Mouse (Mus musculus) testis, adult 2 months (tissue): ENCODE results near the gene Ciz1. TPM values are rescaled to one million over a fixed set of nuclear protein-coding genes. Genes with fewer than 3 reads are reported as not detected.

ENCODE experiments used
- H3K27ac ChIP-seq: fragments of 200-500 bp; 2 replicates; pipeline ENCODE4 v1.5.1; 2012; ENCODE audit warnings: low read depth, low read length; ENCODE audit not compliant: control insufficient read depth, insufficient read depth
- H3K27me3 ChIP-seq: fragments of 200-500 bp; 2 replicates; pipeline ENCODE4 v1.6.1; 2012; ENCODE audit warnings: mild to moderate bottlenecking, low read length, moderate library complexity; ENCODE audit not compliant: control insufficient read depth, insufficient read depth
- H3K36me3 ChIP-seq: fragments of 200-500 bp; 2 replicates; pipeline ENCODE4 v1.6.1; 2012; ENCODE audit warnings: mild to moderate bottlenecking, low read length; ENCODE audit not compliant: control insufficient read depth, insufficient read depth
- H3K4me1 ChIP-seq: fragments of 200-500 bp; 2 replicates; pipeline ENCODE4 v1.6.1; 2012; ENCODE audit warnings: low read length; ENCODE audit not compliant: control insufficient read depth, insufficient read depth
- H3K4me3 ChIP-seq: fragments of 200-500 bp; 2 replicates; pipeline ENCODE4 v1.5.1; 2012; ENCODE audit warnings: low read depth, mild to moderate bottlenecking, low read length, moderate library complexity, mixed read lengths; ENCODE audit not compliant: control insufficient read depth
- CTCF ChIP-seq: fragments of 200-500 bp; IDR thresholded peaks from 2 replicates; pipeline ENCODE4 v1.5.1; 2012; ENCODE audit warnings: low read depth, mild to moderate bottlenecking, inconsistent platforms, low read length, moderate library complexity; ENCODE audit not compliant: control insufficient read depth, insufficient read depth, insufficient replicate concordance
- POLR2A ChIP-seq: fragments of 200-500 bp; IDR thresholded peaks from 2 replicates; pipeline ENCODE4 v1.6.1; 2012; ENCODE audit warnings: low read depth, mild to moderate bottlenecking, inconsistent platforms, low read length, moderate library complexity; ENCODE audit not compliant: control insufficient read depth
- polyA plus RNA-seq: library from polyadenylated mRNA; depleted of rRNA; stranded (reverse); fragments of >200 nt; gene quantifications from 2 replicates; pipeline ENCODE4 v1.2.3, GENCODE M21; 2012

Ciz1 gene
- polyA plus RNA-seq, 1 experiment, result 255 TPM

DNA sequence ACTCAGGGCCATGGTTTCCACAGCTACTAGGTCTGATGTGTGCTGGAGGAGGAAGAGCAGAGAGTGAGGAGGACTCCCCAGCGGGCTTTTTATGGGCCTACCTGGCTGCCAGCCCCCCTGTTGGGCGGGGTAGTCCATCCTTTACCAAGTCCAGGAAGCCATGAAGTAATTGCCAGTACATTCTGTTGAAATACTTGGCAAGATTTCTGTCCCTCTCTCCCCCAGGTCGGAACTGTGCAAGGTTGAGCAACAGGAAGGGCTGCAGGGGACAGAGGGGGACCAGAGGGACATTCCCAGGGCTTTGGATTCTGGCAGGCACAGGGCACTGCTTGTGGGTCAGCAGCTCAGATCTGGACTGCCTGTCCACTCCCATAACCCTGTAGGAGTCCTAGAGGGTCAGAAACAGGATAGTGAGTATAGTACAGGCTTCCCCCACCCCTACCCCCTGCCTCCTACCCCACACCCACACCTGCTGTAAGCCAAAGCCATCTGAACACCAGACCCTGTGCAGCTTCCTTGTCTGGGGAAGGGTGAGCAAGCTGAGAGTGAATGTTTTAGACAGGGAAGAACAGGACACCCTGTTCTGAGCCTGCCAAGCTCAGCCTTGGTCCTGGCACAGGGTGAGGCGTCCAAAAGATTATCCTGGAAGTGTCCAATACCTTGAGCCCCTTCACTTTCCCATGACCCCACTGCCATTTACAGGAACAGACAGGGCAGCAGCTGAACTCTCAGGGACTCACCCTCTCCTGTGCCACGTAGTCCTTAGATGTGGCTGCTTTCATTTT lies 35.8 kb downstream of the Ciz1 start, which contains the start of gene Lcn2:
Gene Lcn2 (minus strand): TSS at position 547 of the 785 bp plus-strand sequence.
- TF ChIP-seq POLR2A, result no peak
- no peak for TF ChIP-seq CTCF
- Histone ChIP-seq H3K4me3 (peak within 1 kb of the TSS; percentile 7; the same call in 1 of the 2 replicates), H3K27ac (peak within 1 kb of the TSS; percentile 75), H3K27me3 (no peaks in the 10 kb centered on the region), H3K4me1 (no peaks in the 10 kb centered on the region), H3K36me3 (no peaks in the 10 kb centered on the region)

DNA sequence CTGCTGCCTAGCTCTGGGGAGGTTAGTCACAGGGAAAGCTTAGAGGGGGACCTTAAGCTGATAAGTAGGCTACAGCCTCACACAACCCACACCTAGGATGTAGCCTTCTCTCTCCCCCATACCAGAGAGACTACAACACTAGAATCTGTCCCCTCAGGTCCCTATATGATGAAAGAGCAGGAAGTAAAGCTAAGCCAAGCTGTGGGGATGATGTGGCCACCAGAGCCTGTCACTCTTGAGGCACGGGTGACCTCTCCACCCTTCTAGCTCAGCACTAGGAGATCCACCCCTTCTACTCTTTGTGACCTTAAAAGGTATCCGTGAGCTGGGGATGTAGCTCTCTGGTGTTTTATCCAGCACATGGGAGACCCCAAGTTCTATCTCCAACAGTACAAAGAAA lies 37.0 kb downstream of the Ciz1 start:
- Histone ChIP-seq H3K27me3 (no peaks in the 10 kb centered on the region), H3K4me3 (no peak overlapping the region), H3K4me1 (no peaks in the 10 kb centered on the region), H3K27ac (0 out of 2 replicates have a peak overlapping the region, but pooled peaks have one; percentile 63), H3K36me3 (no peaks in the 10 kb centered on the region)
- no peak for TF ChIP-seq CTCF
- no peak for TF ChIP-seq POLR2A

DNA sequence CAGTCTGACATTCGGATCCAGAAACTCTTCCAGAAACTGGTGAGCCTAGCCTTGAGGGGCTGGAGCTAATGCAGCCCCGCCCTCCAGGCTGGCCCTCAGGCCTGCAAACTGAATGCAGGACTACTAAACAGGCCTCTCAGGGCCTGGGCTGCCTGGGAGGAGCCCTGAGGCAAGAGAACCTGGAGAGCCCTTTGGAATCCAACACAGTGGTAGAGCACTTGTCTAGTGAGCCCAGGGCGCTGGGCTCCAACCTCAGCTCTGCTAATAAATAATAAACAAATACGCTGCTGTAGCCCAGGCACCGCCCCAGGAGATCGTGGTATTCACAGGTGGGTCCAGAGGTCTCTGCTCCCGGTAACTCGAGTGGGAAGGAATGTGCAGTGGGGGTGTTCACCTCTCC lies 38.7 kb downstream of the Ciz1 start:
- Histone ChIP-seq H3K27ac (no peak overlapping the region), H3K4me3 (no peak overlapping the region), H3K27me3 (no peaks in the 10 kb centered on the region), H3K36me3 (no peaks in the 10 kb centered on the region), H3K4me1 (peaks cover 10% of the 10 kb centered on the region)
- TF ChIP-seq POLR2A, result no peak
- TF ChIP-seq CTCF, result no peak

DNA sequence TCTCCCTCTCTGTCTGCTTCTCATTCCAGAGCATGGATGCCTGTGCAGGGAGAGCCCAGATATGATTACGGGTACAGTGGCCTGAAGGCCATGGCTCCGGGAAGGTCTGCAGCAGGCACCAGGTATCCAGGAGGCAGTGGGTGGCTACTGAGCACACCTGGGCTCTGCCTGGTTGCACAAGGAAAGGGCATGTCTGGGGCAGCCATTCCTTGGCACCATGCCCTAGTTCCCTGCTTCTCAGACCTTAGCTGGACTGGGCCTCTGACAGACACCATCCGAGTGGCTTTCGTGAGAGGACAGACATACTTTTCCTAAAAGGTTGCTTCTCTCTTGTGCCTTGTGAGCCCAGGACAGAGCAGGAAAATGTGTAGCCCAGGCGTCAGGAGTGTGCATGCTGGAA lies 39.9 kb downstream of the Ciz1 start:
- Histone ChIP-seq H3K36me3 (no peaks in the 10 kb centered on the region), H3K27ac (no peak overlapping the region), H3K4me1 (peaks cover 21% of the 10 kb centered on the region), H3K4me3 (no peak overlapping the region), H3K27me3 (no peaks in the 10 kb centered on the region)
- TF ChIP-seq CTCF (no peak), POLR2A (no peak)

DNA sequence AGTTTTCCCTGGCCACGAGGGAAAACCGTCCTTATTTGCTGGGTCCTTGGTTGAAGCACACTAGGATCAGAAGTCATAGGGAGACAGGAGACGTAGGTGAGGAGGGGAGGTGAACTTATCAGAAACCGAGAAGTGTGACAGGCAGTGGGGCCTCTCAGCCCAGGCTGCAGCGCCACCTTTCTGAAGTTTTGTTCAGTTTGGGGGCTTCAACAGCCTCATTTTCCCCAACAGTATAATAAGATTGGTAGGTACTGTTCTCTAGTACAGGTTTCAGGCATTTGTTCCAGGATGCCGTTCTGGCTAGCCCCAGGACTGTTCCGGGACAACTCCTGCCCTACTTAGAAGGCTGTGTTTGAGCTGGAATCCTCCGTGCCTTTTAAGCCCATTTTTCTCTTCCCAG lies 42.8 kb downstream of the Ciz1 start:
- Histone ChIP-seq H3K4me3 (peak overlapping the region; percentile 91), H3K36me3 (no peaks in the 10 kb centered on the region), H3K27ac (peak overlapping the region; percentile 94), H3K4me1 (peaks cover 26% of the 10 kb centered on the region), H3K27me3 (no peaks in the 10 kb centered on the region)
- TF ChIP-seq POLR2A, result no peak
- 0 out of 2 replicates have a peak, but pooled peaks have one; percentile 6 for TF ChIP-seq CTCF

DNA sequence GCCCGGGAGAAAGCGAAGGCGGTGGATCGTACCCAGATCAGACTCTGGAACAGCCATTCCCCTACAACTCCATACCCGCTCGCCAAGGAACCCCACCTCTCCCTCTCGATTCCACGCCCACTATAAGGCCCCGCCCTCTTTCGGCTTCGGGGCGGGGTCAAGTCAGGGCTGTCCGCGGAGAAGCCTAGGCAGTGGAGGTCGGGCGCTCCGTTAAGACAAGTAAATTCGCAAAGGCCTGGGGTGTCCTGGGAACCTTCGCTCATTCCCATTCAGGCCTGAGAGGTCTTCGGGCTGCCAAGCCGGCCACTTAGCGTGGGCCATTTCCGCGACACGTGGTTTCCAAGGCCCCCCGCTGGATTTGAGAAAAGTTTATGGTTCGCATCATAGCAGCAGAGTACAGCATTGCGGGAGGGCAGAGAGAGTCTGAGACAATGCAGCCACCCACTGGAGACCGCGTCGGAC lies 43.4 kb downstream of the Ciz1 start, which contains the start of gene Ptges2:
Gene Ptges2 (plus strand): TSS at position 413 of the 462 bp plus-strand sequence.
- H3K27ac ChIP-seq, result peak within 1 kb of the TSS; percentile 94
- H3K27me3 ChIP-seq, result no peaks in the 10 kb centered on the region
- H3K4me3 ChIP-seq, result peak within 1 kb of the TSS; percentile 91
- H3K36me3 ChIP-seq, result no peaks in the 10 kb centered on the region
- TF ChIP-seq CTCF (no peak), POLR2A (peak; percentile 47)
- peaks cover 26% of the 10 kb centered on the region for H3K4me1 ChIP-seq

DNA sequence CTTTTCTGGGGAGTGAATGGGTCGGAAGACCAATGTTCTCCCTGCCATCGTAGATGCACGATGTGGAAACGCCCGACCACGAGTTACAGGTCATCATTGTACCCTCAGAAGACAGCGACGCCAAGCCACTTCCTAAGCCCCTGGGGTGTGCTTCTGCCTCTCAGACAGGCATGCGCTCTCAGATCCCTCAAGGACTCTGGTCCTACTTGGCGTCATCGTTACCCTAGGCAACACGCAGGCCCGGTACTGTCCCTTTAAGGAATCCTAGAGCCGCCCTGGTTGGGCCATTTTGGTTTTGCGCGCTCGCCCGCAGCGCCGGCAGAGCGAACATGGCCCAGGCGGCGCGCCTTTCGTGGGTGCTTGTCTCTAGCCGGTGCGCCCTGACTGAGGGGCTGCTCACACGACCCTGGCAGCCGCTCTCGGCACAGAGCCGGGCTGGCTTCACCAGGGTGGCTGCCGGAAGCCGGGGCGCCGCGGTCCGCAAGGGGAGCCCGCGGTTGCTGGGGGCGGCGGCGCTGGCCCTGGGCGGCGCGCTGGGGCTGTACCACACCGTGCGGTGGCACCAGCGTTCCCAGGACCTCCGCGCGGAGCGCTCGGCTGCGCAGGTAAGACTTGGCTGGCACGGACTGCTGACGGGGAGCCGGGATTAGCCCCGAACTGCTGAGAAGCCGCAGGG lies 44.0 kb downstream of the Ciz1 start:
- Histone ChIP-seq H3K36me3 (no peaks in the 10 kb centered on the region), H3K27me3 (no peaks in the 10 kb centered on the region), H3K27ac (peak overlapping the region; percentile 94), H3K4me1 (peaks cover 26% of the 10 kb centered on the region), H3K4me3 (peak overlapping the region; percentile 91)
- TF ChIP-seq POLR2A (peak; percentile 26), CTCF (no peak)

DNA sequence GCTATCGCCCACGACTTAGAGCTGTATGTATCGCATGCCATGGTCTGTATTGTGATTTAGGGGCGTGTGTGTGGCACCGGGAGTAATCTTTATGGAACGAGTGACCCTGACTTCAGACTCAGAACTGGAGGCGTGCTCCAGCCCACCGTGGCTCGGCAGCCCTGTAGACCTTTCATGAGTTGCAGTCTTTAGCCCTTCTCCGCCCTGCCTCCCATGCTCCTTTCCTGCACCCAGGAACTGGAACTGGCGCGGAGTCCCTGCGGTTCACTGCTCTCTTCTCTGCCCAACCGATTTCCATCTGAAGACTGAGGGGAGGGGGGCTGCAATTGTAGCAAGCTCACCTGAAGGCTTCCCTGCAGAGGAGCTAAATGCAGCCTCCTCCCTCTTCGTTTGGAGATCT lies 44.6 kb downstream of the Ciz1 start:
- Histone ChIP-seq H3K4me3 (peak overlapping the region; percentile 91), H3K27ac (peak overlapping the region; percentile 94), H3K27me3 (no peaks in the 10 kb centered on the region), H3K4me1 (peaks cover 26% of the 10 kb centered on the region), H3K36me3 (no peaks in the 10 kb centered on the region)
- TF ChIP-seq POLR2A (no peak), CTCF (no peak)
